Mouse (Mus musculus): ENCODE measurements around the gene Mycbp2.

Mycbp2 gene

DNA sequence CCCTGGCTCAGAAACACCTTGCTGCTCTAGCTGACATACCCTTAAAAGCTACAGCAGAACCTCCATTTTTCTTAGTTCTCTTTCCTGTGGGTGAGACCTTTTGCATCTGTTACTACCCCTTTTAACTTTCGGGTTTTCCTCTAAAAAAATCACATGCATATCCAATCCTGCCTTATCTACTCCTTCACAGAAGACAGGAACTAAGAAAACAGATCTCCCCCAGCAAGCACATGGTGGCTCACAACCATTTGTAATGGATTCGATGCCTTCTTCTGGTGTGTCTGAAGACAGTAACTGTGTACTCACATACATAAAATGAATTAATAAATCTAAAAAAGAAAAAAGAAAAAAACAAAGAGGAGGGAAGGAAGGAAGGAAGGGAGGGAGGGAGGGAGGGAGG is 87.9 kb downstream of the Mycbp2 start:
- no peak for DNase-seq (ENCODE audit: low read depth)

DNA sequence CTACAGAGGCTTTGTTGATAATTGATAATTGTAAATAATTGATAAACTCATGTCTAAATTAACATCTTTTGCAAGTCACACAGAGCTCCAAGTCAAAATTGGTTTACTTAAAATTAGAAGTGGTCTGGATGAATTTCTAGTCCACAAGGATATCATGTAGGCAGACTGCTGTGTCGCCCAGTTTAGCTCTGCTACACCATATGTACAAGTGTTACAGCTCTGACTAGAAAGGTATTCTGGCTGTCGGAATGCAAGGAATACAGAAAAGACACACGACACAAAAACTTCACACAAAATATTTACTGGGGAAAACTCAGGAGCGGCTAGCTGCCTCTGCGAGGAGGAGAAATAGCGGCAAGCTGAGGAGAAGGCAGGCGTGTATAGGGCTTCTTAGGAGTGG is 89.7 kb downstream of the Mycbp2 start:
- no peak for DNase-seq (ENCODE audit: low read depth)

DNA sequence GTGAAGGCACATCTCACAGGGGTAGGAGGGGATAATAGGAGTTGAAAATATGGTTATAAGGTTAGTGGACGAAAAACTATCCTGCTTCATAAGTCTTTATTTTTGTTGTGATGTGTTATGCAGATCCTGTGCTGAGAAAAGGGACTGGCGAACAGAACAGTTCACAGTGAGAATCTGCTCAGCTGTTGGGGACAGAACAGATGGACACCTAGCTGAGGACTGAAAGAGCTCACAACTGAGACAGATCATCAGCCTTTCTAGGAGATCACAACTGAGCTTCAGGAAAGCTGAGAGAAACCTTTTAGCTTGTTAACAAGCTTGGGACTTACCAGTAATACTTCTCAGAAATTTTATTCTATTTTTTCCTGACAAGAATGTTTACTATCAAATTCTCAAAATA is 92.3 kb downstream of the Mycbp2 start:
- no peak for DNase-seq (ENCODE audit: low read depth)

DNA sequence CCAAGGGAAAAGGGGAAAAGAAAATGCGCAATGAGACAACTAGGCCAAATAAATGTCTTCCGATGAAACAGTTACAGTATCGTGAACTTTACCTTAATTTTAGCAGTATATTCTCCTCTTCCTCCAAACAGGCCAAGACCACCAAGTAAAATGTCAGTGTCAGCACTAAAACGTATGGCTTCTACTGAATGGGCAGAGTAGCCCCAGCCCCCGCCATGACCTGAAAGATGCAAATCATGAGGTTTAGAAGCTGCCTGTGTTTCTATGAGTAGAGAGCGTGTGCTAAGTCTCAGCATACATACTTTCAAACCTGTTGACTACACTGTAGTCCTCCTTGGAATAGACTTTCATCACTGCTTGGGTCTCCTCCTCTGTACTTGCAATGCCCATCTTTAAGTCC is 104.6 kb downstream of the Mycbp2 start:
- DNase-seq (ENCODE audit: low read depth), result no peak

DNA sequence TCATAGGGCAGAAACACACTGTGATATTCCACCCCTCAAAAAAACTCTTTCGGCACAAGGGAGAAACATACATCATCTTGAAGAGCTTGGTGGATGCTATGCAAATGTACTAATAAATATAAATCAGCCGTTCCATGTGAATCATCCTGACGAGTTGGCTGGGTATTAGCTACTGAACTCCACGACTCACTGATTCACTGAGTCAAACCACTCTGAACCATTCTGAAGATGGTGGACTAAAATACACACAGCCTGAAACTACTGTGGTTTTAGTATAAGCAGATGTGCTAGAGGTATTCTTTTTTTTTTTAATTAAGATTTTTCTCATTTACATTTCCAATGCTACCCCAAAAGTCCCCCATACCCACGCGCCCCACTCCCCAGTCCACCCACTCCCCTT is 111.8 kb downstream of the Mycbp2 start:
- no peak for DNase-seq (ENCODE audit: low read depth)

DNA sequence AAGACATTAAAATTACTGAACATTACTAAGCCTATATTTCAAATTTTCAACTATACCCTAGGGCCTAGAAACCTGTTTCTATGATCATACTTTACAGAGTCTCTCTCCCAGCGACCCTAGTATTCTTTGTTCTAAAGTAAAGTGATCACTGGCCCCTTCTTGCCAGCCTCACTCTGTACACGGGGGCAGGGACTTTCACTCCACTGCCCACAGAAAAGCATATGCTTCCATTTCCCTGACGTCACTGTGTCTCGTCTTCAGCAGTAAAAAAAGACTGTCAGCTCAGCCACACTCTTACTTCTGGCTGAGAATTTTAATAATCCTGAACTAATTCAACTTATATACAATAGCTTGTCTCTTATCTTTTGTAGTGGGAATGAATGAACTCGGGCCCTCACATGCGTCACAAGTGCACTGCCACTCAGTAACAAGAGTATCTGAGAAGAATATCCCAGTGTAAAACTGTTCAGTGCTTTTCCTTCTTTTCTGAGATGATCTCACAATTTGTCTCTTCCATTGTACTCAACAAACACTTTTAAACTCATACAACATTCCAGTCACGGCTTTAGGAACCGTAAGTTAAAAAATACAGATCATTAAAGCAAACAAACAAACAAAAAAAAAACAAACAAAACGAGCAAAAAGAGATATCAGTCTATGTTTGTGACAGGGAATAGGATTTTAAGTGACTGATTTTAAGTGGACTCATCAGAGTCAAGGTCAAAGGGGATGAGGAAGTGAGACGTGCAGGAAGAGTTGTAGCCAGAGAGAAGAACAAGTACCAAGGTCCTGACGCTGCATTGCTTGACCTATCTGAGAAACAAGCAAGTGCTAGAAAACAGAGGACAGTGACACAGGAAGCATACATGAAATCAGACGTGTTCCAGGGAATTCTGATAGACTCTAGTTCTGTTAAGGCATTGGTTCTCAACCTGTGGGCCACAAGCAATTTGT is 112.7 kb downstream of the Mycbp2 start:
- no peak for DNase-seq (ENCODE audit: low read depth)

DNA sequence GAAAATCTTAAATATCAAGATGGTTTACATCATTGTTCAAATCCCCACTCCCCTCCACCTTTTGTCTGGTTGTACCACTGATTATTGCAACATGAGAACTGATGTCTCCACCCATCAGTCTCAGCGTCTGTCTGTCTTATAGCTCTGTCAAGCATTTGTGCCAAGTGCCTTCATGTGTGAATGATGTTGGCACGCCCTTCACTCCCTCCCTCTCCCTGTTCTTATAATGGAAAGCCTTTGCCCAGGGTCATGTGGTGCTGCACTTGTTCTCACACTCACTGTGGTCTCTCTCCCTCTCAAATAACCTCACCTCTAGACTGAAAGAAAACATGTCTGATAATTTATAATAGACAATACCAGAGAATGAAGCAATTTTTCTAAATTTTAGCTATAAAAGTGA is 124.3 kb downstream of the Mycbp2 start:
- DNase-seq (ENCODE audit: low read depth), result no peak

DNA sequence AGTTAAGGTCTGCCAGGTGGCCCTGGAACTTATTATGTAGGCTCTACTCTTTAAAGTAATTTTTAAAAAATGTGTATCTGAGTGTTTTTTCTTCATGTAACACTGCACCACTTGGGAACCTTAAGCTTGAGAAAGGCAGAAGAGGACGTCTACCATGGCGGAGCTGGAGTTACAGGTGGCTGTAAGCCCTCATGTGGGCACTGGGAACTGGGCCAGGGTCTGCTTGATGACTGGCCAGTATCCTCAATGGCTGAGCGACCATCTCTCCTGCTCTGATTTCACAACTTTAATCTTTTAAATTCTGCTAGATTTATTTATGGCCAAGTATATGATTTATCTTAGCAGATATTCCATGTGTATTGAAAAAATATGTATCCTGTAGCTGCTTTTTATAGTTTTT is 124.9 kb downstream of the Mycbp2 start:
- no peak for DNase-seq (ENCODE audit: low read depth)

DNA sequence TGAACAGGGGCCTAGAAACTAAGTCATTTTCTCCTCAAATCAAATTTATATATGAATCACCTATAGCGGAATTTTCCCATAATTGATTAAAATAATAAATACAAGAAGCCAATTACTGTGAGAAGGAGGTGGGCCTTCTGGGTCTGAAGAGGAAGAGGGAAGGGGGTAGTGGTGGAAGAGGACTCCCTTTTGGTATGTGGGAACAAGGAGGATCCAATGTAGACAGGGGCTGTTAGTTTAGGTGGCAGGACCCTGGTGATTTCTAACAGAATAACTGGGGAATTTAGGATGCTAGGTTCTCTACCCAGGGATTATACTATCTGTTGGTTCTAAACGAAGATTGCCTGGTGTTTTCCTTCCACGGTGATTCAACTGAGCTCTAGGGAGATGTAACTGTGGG is 130.3 kb downstream of the Mycbp2 start:
- DNase-seq (ENCODE audit: low read depth), result no peak

DNA sequence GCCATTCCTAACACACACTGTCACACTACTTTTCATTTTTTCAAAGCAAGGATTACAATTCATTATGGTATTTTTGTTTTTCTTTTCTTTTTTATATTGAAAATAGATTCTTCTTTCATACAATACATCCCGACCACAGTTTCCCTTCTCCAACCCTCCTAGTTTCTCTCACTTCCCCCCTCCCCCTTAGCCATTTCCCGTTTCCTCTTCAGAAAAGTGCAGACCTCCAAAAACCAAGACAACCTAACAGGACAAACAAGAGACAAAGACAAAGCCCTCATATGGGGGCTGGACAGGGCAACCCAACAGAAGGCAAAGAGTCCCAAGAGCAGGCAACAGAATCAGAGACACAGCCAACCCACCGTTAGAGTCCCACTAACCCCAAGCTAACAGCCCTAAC is 160.0 kb downstream of the Mycbp2 start:
- DNase-seq (ENCODE audit: low read depth), result no peak

DNA sequence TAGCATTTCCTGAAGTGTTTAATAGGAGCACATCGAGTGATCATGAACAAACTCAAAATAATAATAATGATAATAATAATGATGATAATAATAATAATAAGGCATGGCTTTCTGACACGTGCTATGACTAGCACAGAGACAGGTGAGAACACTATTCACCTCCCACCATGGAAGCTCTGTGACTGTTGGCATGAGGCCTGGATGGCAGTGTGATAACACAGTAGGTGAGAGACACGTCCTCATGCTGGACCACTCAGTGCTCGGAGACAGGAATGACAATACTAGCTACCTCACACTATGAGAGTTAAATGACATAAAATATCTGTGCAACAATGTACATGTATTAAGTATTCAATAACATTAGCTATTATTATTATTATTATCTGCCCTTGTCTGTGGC is 160.5 kb downstream of the Mycbp2 start:
- DNase-seq (ENCODE audit: low read depth), result no peak

DNA sequence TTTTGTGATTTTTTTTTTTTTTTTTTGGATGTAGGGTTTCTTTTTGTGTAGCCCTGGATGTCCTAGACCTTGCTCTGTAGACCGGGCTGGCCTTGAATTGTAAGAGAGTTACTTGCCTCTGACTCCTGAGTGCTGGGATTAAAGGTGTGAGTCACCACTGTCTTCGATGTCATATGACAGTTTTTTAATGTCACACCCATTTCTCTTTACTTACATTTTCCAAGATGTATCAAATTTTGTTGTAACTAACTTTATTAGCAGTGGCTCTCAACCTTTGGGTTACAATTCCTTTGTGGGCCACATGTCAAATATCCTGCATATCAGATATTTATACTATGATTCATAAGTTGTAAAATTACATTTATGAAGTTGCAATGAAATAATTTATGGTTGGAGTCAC is 166.5 kb downstream of the Mycbp2 start:
- peak; percentile 1 for DNase-seq (ENCODE audit: low read depth)

DNA sequence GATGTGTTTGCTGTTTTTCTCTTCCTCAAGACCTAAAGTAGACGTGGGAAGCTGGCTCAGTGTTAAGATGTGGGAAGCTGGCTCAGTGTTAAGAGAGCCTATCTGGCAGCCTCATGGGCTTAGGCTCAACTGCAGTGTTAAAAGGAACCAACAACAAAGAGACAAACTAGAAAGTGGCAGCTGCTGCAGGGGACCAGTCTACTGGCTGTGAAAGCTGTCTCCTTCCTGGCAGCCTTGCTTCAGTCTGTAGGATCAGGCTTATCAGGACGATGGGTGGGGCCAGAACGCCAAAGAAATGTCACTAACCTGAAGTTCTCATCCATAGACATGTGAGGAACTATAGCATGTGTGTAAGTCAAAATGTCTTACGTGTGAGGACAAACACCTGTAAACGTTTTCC is 183.7 kb downstream of the Mycbp2 start:
- no peak for DNase-seq (ENCODE audit: low read depth)

DNA sequence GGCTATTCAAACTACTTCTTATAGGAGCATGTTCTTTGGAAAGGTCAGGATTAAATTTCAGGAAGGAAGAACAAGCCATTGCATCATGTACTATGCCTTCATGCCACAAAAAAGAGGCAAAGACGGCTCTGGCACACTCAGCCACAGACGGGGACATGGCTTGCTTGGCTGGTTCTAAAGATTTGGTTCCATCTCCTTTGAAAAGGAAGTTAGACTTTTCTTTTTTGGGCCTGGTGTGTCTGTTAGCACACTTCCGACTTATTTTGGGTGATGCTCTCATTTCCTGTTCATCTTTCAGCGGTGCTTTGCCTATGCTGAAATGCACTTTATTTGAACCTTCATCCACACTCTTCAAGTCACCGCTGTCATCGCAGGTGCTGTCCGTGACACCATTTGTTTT is 190.9 kb downstream of the Mycbp2 start:
- no peak for DNase-seq (ENCODE audit: low read depth)

DNA sequence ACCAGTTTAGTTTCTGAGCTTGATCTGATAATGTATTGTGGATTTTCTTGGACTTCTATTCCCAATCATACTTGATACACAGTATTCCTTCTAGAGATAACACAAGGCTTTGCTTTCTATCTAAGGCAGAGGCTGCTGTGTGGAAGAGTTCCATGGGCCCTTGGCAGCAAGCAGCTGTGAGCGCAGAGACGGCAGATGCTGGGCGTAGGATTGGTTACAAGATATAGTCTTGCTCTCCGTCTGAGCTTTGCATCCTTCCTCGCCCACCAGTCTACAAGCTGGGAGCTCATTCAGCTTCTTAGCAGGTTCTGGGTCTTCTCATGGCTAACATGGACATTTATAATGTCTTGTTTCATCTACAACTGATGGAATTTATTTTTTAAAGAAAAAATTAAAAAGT is 196.5 kb downstream of the Mycbp2 start:
- DNase-seq (ENCODE audit: low read depth), result no peak

DNA sequence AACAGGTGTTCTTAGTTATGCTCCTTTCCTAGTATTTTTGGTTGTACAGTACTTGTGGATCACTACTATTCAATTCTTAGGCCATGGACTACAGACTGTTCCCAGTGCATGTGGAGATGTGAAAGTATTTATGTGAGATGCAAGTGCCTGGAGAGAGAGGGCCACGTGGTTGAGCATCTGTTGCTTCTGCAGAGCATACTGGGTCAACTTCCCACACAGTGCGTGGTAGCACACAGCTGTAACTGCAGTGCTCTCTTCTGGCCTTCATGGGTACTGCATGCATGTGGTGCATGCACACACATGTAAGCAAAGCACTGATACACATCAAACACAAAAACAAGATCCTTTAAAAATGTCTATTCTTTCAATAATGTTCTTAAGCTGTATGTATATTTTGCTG is 214.6 kb downstream of the Mycbp2 start:
- DNase-seq (ENCODE audit: low read depth), result peak; percentile 36

DNA sequence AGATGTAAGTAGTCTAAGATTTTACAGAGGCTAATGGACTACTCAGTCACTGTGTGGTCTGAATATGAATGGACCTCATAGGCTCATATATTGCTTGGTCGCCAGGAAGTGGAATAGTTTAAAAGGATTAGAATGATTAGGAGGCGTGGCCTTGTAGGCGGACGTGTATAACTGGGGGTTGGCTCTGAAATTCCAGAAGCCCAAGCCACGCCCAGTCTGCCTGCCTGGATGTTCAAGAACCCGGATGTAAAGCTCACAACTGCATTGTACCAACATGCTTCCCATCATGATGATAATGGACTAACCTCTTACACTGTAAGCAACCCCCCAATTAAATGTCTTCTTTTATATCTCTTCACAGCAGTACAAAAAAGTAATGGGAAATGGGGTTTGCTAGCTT is 220.9 kb downstream of the Mycbp2 start:
- DNase-seq (ENCODE audit: low read depth), result no peak

DNA sequence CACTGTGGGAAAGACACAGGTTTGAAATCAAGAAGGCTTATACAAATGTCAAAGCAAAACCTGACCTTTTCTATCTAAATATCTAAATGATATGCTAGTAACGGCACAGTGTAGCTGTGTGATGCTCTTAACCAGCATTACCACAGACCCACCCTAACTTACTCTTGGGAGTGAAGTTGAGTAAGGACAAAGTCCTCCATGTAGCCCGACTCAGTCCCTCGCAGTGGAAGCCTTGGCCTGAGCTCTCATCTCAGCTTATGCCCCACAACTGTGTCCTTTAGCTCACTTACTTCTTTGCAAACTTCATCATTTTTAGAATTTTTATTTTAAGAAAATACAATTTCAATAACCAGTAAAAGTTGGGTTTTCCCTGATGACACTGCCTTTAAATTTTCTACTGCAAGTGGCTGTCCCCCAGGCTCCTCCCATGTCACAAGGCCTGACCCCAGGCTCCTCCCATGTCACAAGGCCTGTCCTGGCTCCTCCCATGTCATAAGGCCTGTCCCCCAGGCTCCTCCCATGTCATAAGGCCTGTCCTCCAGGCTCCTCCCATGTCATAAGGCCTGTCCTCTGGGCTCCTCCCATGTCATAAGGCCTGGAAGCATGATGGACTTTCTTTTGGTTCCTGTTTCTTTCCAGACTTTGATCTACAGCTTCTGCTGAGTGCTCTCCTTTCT is 231.5 kb downstream of the Mycbp2 start:
- DNase-seq (ENCODE audit: low read depth), result no peak

DNA sequence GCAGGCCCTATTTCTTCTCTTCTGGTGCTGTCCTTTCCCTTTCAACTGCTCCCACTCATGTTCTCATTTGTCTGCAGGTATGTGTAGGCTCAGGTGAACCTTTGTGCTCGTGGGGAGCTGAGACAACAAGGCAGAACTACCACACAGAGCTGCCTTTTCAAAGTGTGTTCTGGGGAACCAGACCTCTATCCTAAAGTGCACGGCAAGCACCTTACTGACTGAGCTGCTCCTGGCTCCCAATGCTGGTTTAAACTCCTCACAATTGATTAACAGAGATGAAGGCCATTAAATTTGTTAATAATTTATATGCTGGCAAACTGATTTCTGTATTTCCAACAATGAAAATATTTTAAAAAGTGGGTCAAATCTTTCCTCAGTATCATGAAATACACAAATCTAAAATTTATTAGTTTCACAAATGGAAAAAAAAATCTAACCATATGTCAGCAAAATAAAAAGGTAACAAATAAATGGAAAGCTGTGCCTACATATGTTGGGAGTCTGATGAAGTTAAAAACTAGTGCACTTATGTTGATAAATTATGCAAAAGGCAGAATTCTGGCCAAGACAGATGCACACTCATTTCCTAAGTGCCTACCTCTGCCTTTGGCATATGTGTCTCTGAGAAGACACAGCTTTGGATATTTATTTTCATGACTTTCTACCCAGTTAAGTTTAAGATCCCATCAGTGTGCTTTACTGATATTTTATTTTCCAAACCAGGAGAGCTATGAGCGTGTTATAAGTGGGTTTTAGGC is 233.8 kb downstream of the Mycbp2 start:
- no peak for DNase-seq (ENCODE audit: low read depth)

DNA sequence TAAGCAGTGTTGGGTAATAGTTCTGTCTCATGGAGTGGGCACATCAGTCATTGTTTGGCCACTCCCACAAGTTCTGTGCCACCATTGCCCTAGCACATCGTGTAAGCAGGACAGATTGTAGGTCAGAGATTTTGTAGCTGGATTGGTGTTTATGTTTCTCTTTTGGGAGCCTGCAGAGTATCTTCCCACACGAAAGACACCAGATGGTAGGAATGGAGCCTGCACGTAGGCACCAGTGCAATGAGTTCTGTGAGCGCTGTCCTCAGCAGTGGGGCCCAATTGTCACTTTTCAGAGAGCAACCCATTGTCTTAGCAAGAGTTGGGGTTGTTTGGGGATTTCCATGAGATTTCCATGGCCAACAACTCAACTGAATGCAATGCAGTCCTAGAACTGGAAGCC is 236.6 kb downstream of the Mycbp2 start:
- DNase-seq (ENCODE audit: low read depth), result no peak

DNA sequence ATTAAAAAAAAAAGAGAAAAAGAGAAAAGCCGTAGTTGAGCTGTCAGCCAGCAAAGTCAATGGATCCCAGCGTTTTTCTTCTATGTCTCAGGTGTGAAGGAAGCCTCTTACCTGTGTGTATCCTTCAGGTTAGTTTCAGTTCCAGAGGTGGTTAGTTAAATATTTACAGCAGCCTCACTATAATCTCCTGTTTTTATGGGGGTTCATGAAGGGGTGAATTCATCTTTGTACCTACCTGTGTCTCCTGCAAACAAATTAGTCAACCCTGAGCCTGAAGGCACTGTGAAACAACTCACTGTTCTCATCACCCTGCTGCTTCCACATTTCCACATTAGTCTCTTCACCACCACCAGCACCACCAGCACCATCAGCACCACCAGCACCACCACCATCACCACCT is 240.3 kb downstream of the Mycbp2 start:
- DNase-seq (ENCODE audit: low read depth), result no peak

DNA sequence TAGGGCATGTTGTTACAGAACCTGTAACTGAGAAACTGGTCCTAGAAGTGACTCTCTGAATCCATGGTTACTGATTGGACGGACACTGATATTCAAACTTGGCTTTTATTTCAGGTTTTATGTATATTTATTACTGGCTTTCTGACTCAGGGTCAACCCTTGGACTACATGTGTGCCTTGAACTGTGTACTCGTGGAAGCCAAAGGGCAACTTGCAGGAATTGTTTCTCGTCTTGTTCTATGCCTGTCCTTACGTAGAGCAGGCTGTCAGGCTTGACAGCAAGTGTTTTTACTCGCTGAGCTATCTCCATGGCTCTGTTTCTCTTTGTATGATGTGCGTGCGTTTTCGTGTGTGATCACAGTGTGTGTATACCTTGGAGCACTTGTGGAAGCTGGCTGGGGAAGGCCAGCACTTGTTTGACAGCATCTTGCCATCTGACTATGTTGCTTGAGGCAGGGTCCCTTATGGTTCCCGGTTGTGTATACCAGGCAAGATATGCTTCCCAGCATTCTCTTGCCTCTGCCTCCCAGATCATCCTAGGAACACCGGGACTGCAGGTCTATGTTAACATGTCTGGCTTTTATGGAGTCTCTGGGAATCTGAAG is 243.8 kb downstream of the Mycbp2 start:
- DNase-seq (ENCODE audit: low read depth), result no peak
